Mouse (Mus musculus): ENCODE results near the gene Slc16a10. TPM values are rescaled to one million over a fixed set of nuclear protein-coding genes. Genes with fewer than 3 reads are reported as not detected.
"Not testable (repeated sequence)": the region's sequence is repeated elsewhere in the genome, so short reads cannot be mapped to it uniquely, and the experiment has no call there.

Slc16a10 gene
- polyA plus RNA-seq, 1 experiment from 2014 or later: 16.9 TPM

DNA sequence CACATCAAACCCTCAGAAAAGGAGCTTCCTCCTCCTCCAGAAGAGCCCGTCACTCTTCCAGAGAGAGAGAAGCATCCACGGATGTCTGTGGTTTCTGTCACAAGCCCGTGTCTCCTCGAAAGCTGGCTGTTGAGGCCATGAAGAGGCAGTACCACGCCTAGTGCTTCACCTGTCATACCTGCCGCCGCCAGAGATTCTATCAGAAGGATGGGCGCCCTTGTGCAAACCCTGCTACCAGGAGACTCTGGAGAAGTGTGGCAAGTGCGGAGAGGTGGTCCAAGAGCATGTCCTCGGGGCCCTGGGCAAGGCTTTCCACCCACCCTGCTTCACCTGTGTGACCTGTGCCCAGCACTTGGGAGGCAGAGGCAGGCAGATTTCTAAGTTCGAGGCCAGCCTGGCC lies 132.5 kb downstream of the Slc16a10 start:
- 90% methylated on average over 11 of the region's 11 CpGs for WGBS
- Histone ChIP-seq H3K27me3 (ENCODE audit: control insufficient read depth, insufficient read depth, low read length) (no peaks in the 10 kb centered on the region), H3K4me3 (replicated peaks; ENCODE audit: low read length) (no peak overlapping the region), H3K27ac (no peak overlapping the region), H3K4me1 (replicated peaks; ENCODE audit: control insufficient read depth, insufficient read depth, low read length) (no peaks in the 10 kb centered on the region), H3K9me3 (ENCODE audit: control insufficient read depth, low read length) (no peaks in the 10 kb centered on the region), H3K9ac (no peak overlapping the region), H3K36me3 (replicated peaks; ENCODE audit: control insufficient read depth, insufficient read depth) (no peaks in the 10 kb centered on the region), H3K4me2 (replicated peaks) (no peak overlapping the region)
- no peak for DNase-seq (ENCODE audit: low spot score)
- ATAC-seq (ENCODE audit: low FRiP score): no peak

DNA sequence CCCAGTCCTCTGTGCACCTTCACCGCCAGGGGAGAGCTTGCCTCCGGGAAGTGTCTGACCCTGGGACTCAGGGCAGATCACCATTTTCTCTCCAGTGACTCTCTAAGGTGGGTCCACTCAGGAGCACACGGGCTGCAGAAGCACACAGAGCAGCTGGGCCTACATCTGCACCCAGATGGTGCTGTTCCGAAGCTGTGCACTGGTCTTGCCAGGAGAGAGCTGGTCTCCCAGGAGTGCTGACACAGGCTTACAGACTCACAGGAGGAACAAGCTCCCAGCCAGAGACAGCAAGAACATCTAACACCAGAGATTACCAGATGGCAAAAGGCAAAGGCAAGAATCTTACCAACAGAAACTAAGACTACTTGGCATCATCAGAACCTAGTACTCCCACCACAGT lies 133.2 kb downstream of the Slc16a10 start:
- not testable (repeated sequence) for H3K27ac ChIP-seq; H3K36me3 ChIP-seq (replicated peaks; ENCODE audit: control insufficient read depth, insufficient read depth); H3K4me3 ChIP-seq (replicated peaks; ENCODE audit: low read length); DNase-seq (ENCODE audit: low spot score); ATAC-seq (ENCODE audit: low FRiP score); H3K9me3 ChIP-seq (ENCODE audit: control insufficient read depth, low read length); H3K4me1 ChIP-seq (replicated peaks; ENCODE audit: control insufficient read depth, insufficient read depth, low read length); H3K27me3 ChIP-seq (ENCODE audit: control insufficient read depth, insufficient read depth, low read length); H3K4me2 ChIP-seq (replicated peaks); H3K9ac ChIP-seq
- 85% methylated on average over 4 of the region's 4 CpGs for WGBS

DNA sequence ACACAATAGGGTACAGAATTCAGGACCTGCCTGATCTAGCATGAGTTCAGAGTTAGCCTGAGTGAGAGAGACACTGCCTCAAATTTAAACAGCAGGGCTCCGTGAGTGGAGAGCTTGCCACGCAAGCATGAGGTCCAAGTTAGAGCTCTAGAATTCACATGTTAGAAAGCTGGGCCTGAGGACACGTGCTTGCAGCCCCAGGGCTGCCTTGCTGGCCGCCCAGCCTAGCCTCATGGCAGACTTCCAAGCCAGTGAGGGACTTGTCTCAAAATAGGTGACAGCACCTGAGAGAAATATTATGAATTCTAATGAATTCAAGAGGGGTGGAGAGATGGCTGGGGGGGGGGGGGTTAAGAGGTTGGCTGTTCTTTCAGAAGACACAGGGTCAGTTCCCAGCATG lies 134.1 kb downstream of the Slc16a10 start:
- no peaks in the 10 kb centered on the region for H3K4me1 ChIP-seq (replicated peaks; ENCODE audit: control insufficient read depth, insufficient read depth, low read length)
- 88% methylated on average over 4 of the region's 4 CpGs for WGBS

DNA sequence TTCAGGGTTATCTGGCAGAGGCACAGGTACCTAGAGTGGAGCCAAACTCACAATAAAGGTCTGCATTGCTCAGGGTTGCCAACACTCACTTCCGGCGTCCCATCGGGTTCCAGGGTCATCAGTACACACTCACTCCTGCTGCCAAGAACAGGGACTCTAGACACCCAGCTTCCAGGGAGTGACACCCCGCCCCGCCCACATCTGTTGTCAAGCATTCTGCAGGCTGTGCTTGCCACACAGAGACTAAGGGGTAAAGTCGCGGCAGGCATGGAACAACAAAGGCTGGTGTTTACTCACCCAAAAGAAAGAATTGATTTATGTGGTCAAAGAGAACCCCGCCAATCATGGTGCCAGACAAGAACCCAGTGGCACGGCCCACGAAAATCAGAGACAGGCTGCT lies 135.1 kb downstream of the Slc16a10 start:
- Histone ChIP-seq H3K27ac (no peak overlapping the region), H3K9me3 (ENCODE audit: control insufficient read depth, low read length) (no peaks in the 10 kb centered on the region), H3K9ac (no peak overlapping the region), H3K4me3 (replicated peaks; ENCODE audit: low read length) (no peak overlapping the region), H3K36me3 (replicated peaks; ENCODE audit: control insufficient read depth, insufficient read depth) (no peaks in the 10 kb centered on the region), H3K27me3 (ENCODE audit: control insufficient read depth, insufficient read depth, low read length) (no peaks in the 10 kb centered on the region), H3K4me2 (replicated peaks) (no peak overlapping the region), H3K4me1 (replicated peaks; ENCODE audit: control insufficient read depth, insufficient read depth, low read length) (no peaks in the 10 kb centered on the region)
- WGBS: 23% methylated on average over 10 of the region's 10 CpGs
- DNase-seq (ENCODE audit: low spot score): no peak
- ATAC-seq (ENCODE audit: low FRiP score): peak; percentile 51; the same call in 1 of the 2 replicates

More for the DNA sequence above, 134.1 kb downstream of the Slc16a10 start:
- Histone ChIP-seq H3K9ac (no peak overlapping the region), H3K9me3 (ENCODE audit: control insufficient read depth, low read length) (no peaks in the 10 kb centered on the region), H3K4me3 (replicated peaks; ENCODE audit: low read length) (no peak overlapping the region), H3K36me3 (replicated peaks; ENCODE audit: control insufficient read depth, insufficient read depth) (no peaks in the 10 kb centered on the region), H3K4me2 (replicated peaks) (no peak overlapping the region), H3K27ac (no peak overlapping the region), H3K27me3 (ENCODE audit: control insufficient read depth, insufficient read depth, low read length) (no peaks in the 10 kb centered on the region)
- DNase-seq (ENCODE audit: low spot score): no peak
- ATAC-seq (ENCODE audit: low FRiP score): no peak

DNA sequence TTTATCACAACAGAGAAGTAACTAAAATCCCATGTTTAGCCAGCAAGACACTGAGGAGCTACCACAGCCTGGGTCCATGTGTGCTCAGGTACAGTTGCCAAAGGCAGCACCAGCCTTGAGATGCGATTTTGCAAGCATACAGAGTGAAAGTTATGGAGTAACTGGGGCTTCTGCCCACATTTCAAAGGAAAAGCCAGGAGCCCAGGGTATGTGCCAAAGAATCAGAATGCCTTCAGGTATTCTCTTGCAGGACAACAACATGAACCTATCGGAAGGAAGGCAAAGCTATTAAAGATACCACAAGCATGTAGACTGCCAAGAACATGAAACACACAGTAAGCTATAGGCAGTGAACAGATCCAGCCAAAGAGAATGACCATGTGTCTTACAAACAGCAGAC lies 141.3 kb downstream of the Slc16a10 start:
- H3K9ac ChIP-seq: no peak overlapping the region
- 92% methylated on average over 2 of the region's 2 CpGs for WGBS
- H3K4me3 ChIP-seq (replicated peaks; ENCODE audit: low read length): no peak overlapping the region
- no peaks in the 10 kb centered on the region for H3K4me1 ChIP-seq (replicated peaks; ENCODE audit: control insufficient read depth, insufficient read depth, low read length)
- H3K27ac ChIP-seq: no peak overlapping the region
- no peak for DNase-seq (ENCODE audit: low spot score)
- H3K27me3 ChIP-seq (ENCODE audit: control insufficient read depth, insufficient read depth, low read length): no peaks in the 10 kb centered on the region
- no peak for ATAC-seq (ENCODE audit: low FRiP score)
- H3K4me2 ChIP-seq (replicated peaks): no peak overlapping the region
- H3K9me3 ChIP-seq (ENCODE audit: control insufficient read depth, low read length): no peaks in the 10 kb centered on the region
- no peaks in the 10 kb centered on the region for H3K36me3 ChIP-seq (replicated peaks; ENCODE audit: control insufficient read depth, insufficient read depth)

DNA sequence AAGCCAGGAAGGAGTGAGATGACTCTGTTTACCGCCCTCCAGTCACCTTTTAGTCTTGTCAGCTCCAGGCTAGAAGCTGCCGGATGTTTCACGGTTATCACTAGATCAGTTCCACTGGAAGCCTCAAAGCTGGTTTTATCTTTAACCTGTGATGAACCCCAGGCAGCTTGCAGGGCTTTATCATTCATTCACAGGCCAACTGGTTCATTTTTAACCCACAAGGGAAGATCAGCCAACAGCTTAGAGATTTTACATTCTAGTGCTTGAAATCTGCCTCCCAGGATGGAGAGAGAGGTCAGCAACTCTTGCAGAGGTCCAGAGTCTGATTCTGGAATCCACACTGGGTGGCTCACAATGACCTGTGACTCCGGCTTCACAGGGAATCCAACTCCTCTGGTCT lies 150.9 kb downstream of the Slc16a10 start:
- no peak overlapping the region for H3K9ac ChIP-seq
- no peak for ATAC-seq (ENCODE audit: low FRiP score)
- H3K9me3 ChIP-seq (ENCODE audit: control insufficient read depth, low read length): no peaks in the 10 kb centered on the region
- 71% methylated on average over 4 of the region's 4 CpGs for WGBS
- H3K4me3 ChIP-seq (replicated peaks; ENCODE audit: low read length): no peak overlapping the region
- no peak overlapping the region for H3K27ac ChIP-seq
- DNase-seq (ENCODE audit: low spot score): no peak
- H3K4me2 ChIP-seq (replicated peaks): no peak overlapping the region
- H3K27me3 ChIP-seq (ENCODE audit: control insufficient read depth, insufficient read depth, low read length): no peaks in the 10 kb centered on the region
- no peaks in the 10 kb centered on the region for H3K4me1 ChIP-seq (replicated peaks; ENCODE audit: control insufficient read depth, insufficient read depth, low read length)
- no peaks in the 10 kb centered on the region for H3K36me3 ChIP-seq (replicated peaks; ENCODE audit: control insufficient read depth, insufficient read depth)

DNA sequence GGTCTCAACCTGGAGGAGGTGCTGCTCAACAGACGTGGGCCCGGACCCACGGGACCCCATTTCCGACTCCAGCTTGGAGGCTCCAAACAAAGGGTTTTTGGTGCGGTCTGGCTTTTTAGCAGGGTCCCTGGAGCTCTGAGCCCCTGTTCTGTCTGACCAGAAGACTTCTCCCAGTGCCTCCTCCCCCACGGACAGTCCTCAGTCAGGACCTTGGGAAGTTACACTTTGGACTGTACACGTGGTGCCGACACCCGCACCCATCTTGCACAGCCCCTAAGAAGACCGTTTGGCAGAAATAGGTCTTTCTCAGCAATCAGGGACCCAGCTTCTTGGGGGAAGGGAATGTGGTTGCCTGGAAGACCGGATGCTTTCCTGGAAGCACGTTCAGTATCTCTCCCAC lies 155.6 kb downstream of the Slc16a10 start, which contains the start of gene Mfsd4b5:
TSS of gene Mfsd4b5 (minus strand) at position 181 of the 400 bp plus-strand sequence.
- no peak for ATAC-seq (ENCODE audit: low FRiP score)
- no peak within 1 kb of the TSS for H3K27ac ChIP-seq
- 88% methylated on average over 12 of the region's 12 CpGs for WGBS
- H3K4me1 ChIP-seq (replicated peaks; ENCODE audit: control insufficient read depth, insufficient read depth, low read length): no peaks in the 10 kb centered on the region
- no peaks in the 10 kb centered on the region for H3K27me3 ChIP-seq (ENCODE audit: control insufficient read depth, insufficient read depth, low read length)
- no peak for DNase-seq (ENCODE audit: low spot score)
- H3K4me3 ChIP-seq (replicated peaks; ENCODE audit: low read length): no peak within 1 kb of the TSS
- H3K4me2 ChIP-seq (replicated peaks): no peak within 1 kb of the TSS
- H3K36me3 ChIP-seq (replicated peaks; ENCODE audit: control insufficient read depth, insufficient read depth): no peaks in the 10 kb centered on the region
- H3K9ac ChIP-seq: no peak within 1 kb of the TSS
- no peaks in the 10 kb centered on the region for H3K9me3 ChIP-seq (ENCODE audit: control insufficient read depth, low read length)

Other genes starting within 250 kb of the Slc16a10 start
- gene Mfsd4b4, start 243.0 kb downstream of the Slc16a10 start, polyA plus RNA-seq (2014; fragmentation: Nextera tagmentation; extraction: Ambion mirVana): 3.7 and 4.4 TPM in 2 replicates
- not detected in 2 replicates for gene Mfsd4b2, start 215.3 kb downstream of the Slc16a10 start, polyA plus RNA-seq (2014; fragmentation: Nextera tagmentation; extraction: Ambion mirVana)
- gene Mfsd4b3, start 182.1 kb downstream of the Slc16a10 start, polyA plus RNA-seq (2014; fragmentation: Nextera tagmentation; extraction: Ambion mirVana): 0.12 and 0.31 TPM in 2 replicates
- gene Mfsd4b5, start 155.6 kb downstream of the Slc16a10 start, polyA plus RNA-seq (2014; fragmentation: Nextera tagmentation; extraction: Ambion mirVana): 0.08 TPM in 1 of 2 replicates, not detected in the other
- 0.65 and 1.1 TPM in 2 replicates for gene Mfsd4b1, start 117.0 kb downstream of the Slc16a10 start, polyA plus RNA-seq (2014; fragmentation: Nextera tagmentation; extraction: Ambion mirVana)
- gene Rpf2, start 104.8 kb upstream of the Slc16a10 start, polyA plus RNA-seq (2014; fragmentation: Nextera tagmentation; extraction: Ambion mirVana): 70.8 and 74.7 TPM in 2 replicates
- gene Gtf3c6, start 115.8 kb upstream of the Slc16a10 start, polyA plus RNA-seq (2014; fragmentation: Nextera tagmentation; extraction: Ambion mirVana): 71.7 and 73.7 TPM in 2 replicates
- gene Amd1, start 159.9 kb upstream of the Slc16a10 start, polyA plus RNA-seq (2014; fragmentation: Nextera tagmentation; extraction: Ambion mirVana): 47.5 and 57.4 TPM in 2 replicates
- 14.4 and 15.2 TPM in 2 replicates for gene Cdk19, start 197.3 kb upstream of the Slc16a10 start, polyA plus RNA-seq (2014; fragmentation: Nextera tagmentation; extraction: Ambion mirVana)

Data from hindbrain, embryonic 14.5 days (tissue).